Mouse (Mus musculus) lung, adult 2 months (tissue): Measurements from ENCODE around the gene Cdk11b.

Experiments used
- CTCF ChIP-seq: fragments of 200-500 bp; IDR thresholded peaks from 2 replicates; pipeline ENCODE4 v1.5.1; 2011; ENCODE audit warnings: mild to moderate bottlenecking, low read length, control low read depth; ENCODE audit not compliant: insufficient read depth
- POLR2A ChIP-seq: fragments of 200-500 bp; IDR thresholded peaks from 2 replicates; pipeline ENCODE4 v1.6.1; 2011; ENCODE audit warnings: low read depth, mild to moderate bottlenecking, control low read depth, low read length, borderline replicate concordance; ENCODE audit errors: extremely low read depth

GRCm38 (mm10) chr4:155593780-155594179 is 30.9 kb upstream of the Cdk11b start:
- no peak for TF ChIP-seq POLR2A
- TF ChIP-seq CTCF = no peak
